Mouse (Mus musculus) thymus, postnatal 14 days (tissue): Measurements from ENCODE around the gene C4b.
A peak's percentile ranks its signal among the peaks of the same experiment; 100 is the strongest.
"Not testable (repeated sequence)": the region's sequence is repeated elsewhere in the genome, so short reads cannot be mapped to it uniquely, and the experiment has no call there.

Experiments used
- DNase-seq: peaks from one replicate; pipeline ENCODE4 v3.0.0; 2021

C4b gene

DNA sequence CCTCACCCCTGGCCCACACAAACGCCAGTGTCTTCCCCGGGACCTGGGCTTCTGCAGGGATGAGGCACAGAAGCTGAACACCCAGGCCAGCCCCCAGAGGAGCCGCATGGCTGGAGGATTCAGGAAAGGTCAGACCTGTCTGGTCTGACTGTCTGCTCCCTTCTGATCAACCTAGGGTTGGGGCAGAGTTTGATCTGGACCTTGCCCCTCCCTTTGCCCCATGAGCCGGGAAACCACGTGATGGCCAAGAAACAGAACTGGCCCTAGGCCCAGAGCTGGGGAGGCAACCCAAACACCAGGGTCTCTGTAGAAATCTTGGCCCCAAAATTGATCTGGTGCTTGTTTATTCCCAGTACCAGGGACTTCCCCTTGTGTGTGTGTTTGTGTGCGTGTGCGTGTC lies at the start of gene C4b:
TSS of gene C4b (minus strand) at position 164 of the 400 bp plus-strand sequence.
- no peak for DNase-seq

DNA sequence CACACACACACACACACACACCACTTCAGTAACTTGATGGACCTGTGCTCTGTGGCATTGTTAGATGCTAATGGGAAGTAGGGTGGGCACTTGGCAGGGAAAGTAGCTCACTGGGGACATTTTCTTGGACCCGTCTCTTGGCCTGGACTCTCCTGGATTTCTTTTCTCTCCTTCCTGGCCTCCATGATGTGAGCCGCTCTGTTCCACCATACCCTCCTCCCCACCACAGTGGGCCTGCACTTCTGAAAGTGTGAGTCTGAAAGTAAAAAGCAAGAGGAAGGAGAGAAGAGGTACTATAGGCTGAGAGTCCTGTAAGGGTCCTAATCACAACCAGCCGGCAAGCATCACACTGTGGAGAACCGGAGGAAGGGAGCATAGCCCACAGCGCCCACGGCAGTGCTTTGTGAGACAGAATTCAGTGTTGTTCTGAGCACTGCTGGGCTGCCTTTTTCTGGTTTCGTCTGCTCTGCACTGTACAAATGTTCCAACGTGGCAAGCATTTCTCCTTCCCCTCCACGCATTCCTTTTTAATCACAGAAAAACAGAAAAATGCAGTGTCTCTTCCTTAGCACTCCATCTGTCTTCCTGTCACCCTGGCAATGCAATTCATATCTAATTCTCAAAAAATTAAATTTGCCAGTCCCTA lies 34.1 kb upstream of the C4b start:
- DNase-seq, result no peak

DNA sequence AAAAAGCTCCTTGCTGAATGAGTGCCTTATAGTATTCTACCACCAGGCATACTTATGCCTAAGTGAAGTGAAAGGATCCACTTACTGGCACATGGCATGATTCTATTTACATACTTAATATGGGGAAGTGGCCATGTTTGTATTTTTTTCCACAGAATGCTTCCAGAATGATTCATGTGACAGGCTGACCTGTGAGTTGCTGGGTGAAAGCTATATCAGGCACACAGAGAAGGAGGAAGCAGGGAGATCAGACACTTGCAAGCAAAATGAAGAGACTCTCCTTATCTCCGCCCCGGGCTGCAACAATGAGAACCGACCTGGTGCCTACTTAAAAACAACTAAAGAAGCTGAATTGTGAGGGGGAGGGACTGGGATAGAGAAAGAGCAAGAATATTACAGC lies 17.8 kb upstream of the C4b start:
- DNase-seq, result no peak

DNA sequence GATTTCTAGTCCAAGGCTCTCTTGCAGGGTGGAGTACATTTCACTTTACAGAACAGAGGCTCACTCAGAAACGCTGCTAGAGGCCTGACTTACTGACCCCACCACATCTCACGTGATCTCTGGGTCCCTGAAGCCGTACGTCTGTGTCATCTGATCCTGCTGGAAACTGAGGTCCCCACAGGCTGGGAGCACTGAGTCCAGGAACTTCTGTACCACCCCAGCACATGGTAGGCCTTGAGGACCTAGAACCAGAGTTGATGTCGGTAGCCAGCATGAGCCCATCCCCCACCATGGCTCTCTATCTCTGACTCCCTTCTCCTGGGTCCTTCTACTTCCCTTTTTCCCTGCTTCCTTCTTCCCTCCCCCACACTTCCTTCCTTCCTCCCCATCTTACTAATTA lies 2.8 kb upstream of the C4b start:
- no peak for DNase-seq

DNA sequence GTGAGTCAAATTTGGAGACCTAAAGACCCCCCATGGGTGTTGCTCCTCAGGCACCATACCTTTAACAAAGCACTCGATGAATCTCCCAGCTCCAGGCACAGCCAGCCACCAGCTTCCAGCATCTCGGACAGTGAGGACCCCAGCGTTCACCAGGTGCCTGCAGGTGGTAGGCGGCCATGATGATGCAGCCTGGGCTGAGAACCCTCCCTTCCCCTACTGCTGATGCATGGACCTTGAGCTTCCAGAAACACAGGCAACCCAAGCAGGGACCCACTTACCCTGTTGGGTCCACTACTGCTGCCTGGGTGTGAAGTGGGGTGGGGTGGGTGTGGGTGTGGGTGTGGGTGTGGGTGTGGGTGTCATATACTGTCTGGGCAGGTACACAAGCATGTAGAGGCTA lies 1.5 kb upstream of the C4b start:
- DNase-seq, result not testable (repeated sequence)

DNA sequence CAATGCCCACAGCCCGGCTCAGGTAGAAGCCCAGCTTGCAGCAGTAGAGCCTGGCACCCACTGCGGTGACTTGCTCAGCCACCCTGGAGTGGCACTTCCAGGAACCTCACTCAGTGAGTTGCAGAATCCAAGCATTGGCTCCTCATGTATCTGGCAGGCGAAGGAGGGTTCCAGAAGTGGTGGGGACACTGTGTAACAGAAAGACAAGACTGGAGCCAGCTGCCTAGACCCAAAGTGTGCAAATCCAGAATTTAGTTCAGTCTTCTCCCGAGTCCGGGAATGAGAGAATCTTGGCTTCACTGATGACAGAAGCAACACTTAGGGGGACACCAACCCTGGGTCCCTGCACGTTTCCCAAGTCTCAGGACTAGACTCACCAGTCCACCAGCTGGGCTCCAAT lies 929 bp upstream of the C4b start:
- DNase-seq, result not testable (repeated sequence)

DNA sequence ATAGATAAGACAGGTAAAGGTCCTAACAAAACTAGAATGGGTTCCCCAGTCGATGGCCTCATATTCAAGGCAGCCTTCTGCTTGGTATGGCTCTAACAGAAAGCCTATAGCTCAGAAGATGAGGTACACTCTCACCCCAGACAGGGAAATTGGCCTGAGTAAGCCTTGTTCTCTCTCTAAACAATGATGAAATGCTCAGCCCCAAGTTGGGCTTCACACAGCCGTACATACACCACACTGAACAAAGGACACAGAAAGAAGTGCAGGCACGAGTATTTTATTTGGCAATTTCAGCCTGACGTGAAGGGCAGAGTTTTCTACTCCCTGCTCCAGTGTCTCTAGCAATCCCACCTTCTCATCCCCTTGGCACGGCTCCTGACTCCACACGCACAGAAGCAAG lies 524 bp upstream of the C4b start:
- DNase-seq, result no peak

DNA sequence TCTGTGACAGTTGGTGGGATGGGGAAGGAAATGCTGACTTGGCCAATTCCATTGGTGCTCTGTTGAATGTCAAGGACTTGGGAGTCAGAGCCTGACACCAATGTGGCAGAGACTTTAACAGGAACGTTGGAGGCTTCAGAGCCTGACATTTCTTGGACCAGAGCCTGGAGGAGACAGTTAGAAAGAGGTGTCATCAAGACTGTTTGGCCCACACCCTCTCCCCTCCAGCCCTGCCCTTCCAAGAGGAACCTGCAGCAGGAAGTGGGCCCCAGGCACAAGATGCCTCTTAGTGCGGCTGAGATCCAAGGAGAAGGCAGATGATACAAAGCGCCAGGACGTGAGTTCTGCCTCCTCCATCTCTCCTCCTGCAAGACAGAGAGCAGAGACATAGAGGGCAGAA lies 3.4 kb downstream of the C4b start:
- no peak for DNase-seq

DNA sequence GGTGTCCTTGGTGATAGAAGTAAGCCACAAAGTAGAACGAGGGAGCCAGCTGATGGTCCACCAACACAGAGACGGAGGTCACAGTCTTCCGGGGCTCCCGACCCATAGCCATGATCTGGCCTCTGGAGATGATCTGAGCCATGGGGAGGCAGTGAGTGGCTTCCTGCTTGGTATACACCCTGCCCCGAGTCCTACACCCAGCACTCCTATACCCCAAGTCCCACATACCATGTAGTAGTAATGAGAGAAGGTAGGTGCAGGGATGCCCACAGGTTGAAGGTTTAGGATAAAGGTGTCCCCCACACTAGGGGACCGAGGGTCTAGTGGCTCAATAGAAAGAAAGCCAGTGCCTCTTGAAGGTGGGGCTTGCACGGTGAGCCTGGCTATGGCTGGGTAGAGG lies 4.0 kb downstream of the C4b start:
- DNase-seq, result not testable (repeated sequence)

DNA sequence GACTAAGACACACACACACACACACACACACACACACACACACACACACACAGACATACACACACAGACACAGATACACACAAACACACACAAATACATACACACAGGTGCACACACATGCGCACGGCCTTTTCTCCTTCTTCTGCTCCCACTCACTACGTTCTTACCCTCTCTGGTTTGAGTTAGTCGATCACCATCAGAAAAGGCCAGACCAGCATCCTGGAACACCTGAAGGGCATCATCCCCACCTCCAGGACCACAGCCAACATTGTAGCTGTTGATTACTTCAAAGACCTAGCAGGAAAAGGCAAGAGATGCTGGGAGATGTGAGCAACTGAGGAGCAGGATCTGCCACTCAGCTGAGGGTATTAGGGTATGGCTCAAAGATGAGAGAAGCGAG lies 6.2 kb downstream of the C4b start:
- not testable (repeated sequence) for DNase-seq

DNA sequence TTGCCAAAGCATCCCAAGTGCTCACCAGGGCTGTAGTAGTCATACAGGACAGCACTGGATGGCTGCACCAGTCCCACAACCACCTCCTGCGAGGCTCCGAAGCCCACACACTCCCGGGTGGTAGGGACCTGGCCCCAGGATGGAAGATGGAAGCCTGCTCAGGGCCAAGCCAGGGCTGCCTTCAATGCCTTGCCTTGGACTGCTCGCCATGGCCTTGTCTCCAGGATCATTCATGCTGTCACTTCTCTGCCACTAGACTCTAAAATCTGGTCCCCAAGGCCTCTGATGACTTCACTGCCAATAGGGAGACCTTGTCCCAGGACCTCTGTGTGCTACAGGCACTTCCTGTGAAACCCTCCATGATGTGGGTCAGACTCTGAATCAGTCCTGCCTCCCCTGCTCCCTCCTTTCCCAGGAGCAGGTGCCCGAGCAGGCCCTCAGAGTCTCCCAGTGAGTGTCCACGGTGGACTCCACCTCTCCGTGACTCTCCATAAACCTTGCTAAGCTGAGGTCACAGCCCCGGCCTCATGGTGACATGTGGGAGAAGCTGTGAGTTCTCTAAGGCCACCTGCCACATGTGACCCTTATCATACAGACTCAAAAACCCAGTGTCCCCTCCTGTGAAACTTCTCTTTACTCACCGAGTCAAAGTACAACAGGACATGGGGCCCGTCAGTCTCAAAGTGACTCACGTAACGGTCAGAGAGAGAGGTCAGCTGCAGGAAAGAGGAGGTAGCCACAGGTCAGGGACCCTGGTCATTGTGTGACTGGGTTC lies 13.7 kb downstream of the C4b start:
- DNase-seq, result not testable (repeated sequence)

DNA sequence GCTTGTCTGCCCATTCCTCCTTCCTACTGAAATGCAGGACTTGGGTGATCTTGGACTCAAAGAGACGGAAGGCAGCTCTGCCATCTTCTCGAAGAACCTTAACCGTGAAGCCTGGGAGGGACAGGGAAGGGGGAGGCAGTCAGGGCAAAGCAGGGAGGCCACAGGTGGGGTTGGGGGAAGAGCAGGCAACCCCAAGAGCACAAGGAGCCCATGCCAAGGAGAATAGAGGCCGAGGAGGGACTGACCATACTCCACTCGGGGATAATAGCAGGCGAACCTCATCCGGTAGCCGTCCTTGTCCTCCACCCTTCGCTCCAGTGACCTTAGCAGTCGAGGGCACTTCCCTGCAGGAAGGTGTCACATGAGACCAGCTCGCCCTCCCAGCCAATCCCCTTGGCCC lies 14.5 kb downstream of the C4b start:
- DNase-seq, result not testable (repeated sequence)

DNA sequence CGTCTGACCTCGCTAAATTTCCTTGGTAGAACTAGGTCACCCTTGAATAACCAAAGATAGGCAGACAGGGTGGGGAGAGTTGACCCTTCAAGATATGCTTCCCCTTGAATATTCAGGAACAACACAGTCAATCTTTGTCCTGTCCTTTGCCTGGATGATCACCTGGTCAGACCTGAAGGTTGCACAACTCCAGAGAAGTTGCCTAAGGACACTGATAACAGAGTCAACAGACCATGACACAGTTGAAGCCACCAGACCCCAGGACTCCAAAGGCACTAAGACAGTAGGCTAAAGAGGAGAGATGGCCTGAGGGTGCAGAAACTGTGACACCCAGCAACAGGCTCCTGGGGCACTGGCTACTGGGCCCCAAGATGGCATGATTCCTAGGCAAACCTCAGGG lies 15.8 kb downstream of the C4b start:
- no peak for DNase-seq

DNA sequence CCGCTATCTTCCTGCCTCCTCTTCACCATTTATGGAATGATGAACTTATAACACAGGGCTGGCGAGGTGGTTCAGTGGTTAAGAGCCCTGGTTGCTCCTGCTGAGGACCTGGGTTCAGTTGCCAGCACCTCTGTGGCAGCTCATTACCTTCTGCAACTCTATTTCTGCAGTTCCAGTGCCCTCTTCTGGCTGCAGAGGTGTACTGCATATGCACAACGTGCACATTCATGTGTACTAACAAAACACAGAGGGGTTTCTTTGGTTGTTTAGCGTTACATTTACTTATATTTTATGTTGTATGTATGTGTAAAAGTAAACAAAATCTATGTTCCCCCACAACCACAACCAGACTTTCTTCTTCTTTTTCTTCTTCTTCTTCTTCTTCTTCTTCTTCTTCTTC lies 20.6 kb downstream of the C4b start:
- no peak for DNase-seq

DNA sequence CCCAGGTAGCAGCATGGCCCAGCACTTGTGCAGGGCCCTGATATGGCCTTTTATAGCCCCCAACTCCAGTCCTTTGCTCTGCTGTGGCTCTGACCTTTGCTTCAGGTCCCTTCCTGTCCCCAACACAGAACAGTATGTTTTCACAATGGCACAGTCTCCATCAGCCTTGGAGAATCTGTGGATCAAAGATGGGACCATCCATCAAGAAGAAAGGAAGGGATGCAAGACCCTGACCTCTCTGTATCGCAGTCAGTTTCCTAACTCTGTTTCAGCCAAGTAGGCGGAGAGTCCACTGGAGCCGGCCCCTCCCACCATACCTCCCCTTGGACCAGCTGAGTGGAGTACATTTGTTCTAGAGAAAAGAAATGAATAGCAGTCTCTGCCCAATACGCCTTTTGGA lies 21.4 kb downstream of the C4b start:
- not testable (repeated sequence) for DNase-seq

DNA sequence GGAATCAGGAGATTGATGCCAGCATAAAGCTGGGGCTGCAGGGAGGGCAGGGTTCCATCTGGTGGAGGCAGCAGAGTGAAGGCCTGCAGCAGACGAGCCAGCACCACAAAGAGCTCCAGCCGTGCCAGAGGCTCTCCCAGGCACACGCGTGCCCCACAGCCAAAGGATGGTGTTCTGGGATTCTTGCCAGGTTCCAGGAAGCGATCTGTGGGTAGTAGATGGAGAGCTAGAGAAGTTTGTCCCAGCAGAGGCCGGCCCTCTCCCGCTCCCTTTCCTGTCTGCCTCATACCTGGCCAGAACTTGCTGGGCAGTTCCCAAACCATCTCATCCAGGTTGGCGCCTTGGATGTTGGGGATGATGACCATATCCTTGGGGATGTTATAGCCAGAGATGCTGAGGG lies 23.8 kb downstream of the C4b start:
- not testable (repeated sequence) for DNase-seq

DNA sequence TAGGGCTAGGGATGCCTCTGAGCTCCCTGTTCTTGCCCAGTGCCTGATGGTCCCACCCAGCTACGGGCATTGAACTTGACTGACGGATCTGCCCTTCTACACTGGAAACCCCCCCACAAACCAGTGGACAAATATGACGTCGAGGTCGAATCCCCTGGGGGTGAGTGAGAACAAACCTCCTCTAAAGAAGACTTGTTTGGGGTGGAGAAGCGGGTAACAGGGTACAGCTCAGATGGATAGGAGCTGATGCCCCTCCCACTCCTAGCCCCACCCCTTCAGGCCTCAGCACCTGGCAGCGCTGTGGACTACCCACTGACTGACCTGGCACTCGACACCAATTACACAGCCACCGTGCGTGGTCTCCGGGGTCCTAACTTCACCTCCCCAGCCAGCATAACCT lies 26.3 kb downstream of the C4b start:
- no peak for DNase-seq

DNA sequence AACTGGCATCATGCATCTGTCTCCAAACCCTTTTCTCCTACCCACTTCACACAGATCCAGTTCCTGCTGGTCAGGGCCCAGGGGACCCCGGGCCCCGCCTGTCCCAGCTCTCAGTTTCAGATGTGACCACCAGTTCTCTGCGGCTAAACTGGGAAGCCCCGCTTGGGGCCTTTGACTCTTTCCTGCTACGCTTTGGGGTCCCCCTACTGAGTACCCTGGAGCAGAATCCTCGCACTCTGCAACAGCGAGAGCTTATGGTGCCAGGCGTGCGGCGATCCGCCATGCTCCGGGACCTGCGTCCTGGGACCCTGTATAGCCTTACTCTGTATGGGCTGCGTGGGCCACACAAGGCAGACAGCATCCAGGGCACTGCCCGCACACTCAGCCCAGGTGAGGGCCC lies 27.4 kb downstream of the C4b start:
- DNase-seq, result no peak

DNA sequence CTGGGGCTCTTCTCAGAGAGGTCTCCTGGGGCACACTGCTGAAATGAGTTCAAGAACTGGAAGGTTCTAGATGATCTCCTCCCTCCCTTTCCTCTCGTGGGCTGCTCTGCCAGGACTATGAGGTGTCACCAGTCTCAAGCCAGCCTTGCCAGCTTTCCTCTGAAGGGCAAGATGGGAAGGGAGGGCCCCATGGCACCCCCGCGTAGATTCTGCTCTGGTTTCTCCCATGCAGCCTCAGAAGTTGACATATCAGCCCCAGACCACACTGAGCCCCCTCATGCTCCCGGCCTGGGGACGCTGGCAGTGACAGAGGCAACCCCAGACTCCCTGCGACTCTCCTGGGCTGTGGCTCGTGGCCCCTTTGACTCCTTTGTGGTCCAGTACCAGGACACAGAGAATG lies 28.2 kb downstream of the C4b start:
- not testable (repeated sequence) for DNase-seq

DNA sequence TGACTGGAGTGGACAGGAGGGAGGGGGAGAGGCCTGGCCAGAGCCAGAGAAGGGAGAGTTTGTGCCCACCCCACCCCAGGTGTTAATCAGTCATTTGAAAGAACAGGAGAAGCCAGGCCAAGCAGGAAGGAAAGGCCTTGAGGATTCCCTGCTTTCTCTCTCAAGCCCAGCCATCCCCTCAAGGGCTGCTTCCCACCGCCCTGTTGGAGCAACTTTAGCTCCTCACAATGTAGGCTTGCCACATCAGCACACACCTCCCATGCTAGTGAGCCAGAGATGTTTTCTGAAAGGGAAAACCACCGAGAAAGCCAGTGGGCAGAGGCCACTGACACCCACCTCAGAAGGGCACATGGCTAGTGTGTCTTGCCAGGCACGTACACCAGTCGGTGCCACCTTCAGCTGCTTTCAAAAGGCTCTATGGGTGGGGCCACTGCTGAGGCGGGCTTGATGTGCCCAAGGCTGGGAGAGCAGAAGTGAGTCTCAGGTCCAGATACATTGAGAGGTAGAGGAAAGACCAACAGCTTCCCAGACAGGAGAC lies 28.7 kb downstream of the C4b start:
- DNase-seq, result not testable (repeated sequence)

DNA sequence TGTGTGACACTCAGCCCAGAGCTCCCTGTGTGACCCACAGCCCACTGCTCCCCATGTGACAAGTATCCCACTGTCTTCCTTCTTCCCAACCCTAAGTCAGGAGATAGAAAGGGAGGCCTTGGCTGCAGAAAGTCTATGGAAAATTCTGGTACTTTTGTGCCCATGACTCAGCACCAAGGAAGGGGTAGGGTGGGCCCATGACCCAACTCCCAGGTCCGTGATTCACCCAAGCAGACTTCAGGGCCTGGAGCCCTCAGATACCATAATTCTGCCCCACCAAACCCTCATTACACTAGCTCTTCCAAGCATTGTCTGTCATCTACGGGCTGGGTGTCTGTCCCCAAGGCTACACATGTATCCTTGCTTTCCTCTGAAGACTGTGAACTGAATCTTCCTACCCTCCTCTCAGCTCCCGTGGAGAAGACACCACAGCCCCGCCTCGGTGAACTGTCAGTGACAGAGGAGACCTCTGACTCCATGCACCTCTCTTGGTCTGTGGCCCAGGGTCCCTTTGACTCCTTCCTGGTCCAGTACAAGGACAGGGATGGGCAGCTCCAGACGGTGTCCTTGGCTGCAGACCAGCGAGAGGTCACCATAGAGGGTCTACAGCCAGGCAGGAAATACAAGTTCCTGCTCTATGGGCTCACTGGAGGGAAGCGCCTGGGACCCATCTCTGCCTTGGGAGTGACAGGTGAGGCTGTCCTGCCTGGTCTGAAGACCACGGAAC lies 29.3 kb downstream of the C4b start:
- DNase-seq, result not testable (repeated sequence)

DNA sequence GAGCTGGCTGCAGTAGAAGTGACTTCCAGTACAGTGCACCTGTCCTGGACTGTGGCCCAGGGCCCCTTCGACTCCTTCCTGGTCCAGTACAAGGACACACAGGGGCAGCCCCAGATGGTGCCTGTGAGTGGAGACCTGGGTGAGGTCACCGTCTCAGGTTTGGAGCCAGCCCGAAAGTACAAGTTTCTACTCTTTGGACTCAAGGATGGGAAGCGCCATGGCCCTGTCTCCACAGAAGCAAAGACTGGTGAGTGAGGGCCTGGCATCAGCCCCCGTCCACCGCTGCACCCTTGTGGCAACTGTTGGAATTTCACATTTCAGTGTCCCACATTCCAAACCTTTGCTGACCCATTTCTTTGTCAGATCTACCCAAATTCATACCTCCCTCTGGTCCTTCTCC lies 30.7 kb downstream of the C4b start:
- peak; percentile 54 for DNase-seq

DNA sequence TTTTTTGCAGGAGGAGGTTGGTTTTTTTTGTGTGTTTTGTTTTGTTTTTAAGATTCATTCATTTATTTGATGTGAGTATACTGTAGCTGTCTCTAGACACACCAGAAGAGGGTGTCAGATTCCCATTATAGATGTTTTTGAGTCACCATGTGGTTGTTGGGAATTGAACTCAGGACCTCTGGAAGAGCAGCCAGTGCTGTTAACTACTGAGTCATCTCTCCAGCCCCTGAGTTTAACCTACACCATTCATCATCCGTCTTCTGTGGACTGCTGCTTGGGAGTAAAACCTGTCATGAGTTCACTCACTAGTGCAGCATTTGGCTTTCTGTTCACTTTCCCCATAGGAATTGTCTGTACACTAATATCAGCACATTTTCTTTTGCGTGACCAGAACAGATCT lies 37.2 kb downstream of the C4b start:
- DNase-seq, result not testable (repeated sequence)

DNA sequence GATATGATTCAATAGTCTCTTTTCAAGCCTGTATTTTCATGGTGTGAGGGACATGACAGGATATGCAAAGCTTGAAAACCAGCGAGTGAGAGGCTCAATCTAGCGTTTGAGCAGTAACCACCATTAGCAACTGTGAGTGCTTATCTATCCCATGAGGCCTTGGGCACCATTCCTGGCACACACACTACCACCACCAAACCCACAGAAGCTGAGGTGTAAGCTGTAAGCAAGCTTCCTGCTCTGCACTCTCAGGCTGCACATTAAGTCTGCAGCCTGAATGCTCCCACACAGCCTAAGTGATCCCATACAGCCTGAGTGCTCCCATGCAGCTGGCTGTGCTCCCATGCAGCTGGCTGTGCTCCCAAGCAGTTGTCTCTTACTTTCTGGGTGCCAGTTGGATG lies 43.0 kb downstream of the C4b start:
- DNase-seq, result no peak
